Mouse (Mus musculus): Measurements from ENCODE around the gene AC129217.1. TPM values are rescaled to one million over a fixed set of nuclear protein-coding genes. Genes with fewer than 3 reads are reported as not detected.
"Not testable (repeated sequence)": the region's sequence is repeated elsewhere in the genome, so short reads cannot be mapped to it uniquely, and the experiment has no call there.

The AC129217.1 gene
- total RNA-seq, 2 experiments from 2014 or later = 3.4 TPM; not detected in 1

DNA sequence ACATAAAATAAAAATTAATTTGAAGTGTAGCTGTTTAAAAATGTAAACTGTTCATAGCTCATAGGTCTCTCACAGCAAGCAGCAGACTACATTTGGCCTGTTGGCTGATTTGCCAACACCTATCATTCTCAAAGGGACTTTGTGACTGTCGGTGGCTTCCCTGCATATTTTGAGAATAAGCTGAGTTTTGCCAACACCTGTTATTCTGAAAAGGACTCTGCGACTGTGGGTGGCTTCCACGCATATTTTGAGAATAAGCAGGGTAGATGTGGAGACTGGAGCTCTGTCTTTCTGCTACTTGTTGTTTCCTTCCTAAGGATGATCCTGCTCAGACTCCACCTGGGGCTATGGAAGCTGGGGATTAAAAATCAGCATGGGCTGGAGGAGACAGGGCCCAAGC, 23.5 kb downstream of the AC129217.1 start:
- H3K27ac ChIP-seq = no peak overlapping the region
- DNase-seq (ENCODE audit: low spot score in 2 of 2) = no peak
- no peak for TF ChIP-seq CTCF (conservative IDR thresholded peaks at IDR 0.05)

DNA sequence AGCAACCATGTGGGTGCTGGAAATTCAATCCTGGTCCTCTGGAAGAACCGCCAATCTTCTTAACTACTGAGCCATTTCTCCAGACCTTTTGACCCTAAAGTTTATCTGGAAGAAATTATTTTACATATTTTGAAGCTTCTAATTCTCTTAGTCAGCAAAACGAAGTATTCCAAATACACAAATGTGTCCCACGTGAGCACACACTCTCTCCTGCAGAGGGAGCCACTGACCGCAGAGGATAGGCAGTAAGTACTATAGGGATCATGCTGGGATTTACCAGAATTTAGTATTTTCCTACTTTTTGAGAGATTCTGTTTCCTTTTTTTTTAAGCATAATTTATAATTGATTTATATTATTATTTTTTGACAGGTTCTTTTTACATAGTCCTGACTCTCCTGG, 28.1 kb downstream of the AC129217.1 start:
- peak in 1 of 2 experiments; percentile 47 for DNase-seq (ENCODE audit: low spot score in 2 of 2)
- peak; percentile 85 for TF ChIP-seq CTCF (conservative IDR thresholded peaks at IDR 0.05)
- Histone ChIP-seq H3K27ac (no peak overlapping the region), H3K4me3 (no peak overlapping the region)

More for the DNA sequence above, 23.5 kb downstream of the AC129217.1 start:
- no peak overlapping the region for H3K4me3 ChIP-seq

DNA sequence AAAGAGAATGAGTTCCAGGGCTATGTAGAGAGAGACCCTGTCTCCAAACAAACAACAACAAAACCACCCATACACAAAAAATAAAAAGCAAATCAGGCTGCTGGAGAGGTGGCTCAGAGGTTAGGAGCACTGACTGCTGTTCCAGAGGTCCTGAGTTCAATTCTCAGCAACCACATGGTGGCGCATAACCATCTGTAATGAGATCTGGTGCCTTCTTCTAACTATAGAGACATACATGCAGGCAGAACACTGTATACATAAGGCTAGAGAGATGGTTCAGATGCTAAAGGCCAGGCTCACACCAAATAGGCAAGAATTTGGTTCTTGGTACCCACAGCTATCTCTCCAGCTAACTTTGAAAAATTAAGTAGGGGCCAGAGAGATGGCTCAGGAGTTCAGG, 29.4 kb downstream of the AC129217.1 start:
- Histone ChIP-seq H3K4me3 (no peak overlapping the region), H3K27ac (no peak overlapping the region)
- peak; percentile 64 for TF ChIP-seq CTCF (conservative IDR thresholded peaks at IDR 0.05)
- no peak for DNase-seq (ENCODE audit: low spot score in 2 of 2)

DNA sequence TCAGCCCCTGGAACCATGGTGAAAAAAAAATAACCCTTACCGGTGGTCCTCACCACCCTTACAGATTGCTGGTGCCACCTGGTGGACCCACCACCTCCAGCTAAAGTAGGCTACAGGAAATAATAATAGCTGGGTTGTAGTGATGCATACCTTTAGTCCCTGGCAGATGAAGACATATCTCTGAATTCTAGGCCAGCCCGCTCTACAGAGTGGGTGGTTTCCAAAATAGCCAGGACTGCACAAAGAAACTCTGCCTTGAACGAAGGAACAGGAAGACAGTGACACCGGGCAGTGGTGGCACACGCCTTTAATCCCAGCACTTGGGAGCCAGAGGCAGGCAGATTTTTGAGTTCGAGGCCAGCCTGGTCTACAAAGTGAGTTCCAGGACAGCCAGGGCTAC, 34.7 kb downstream of the AC129217.1 start:
- no peak overlapping the region for H3K4me3 ChIP-seq
- no peak for DNase-seq (ENCODE audit: low spot score in 2 of 2)
- no peak for TF ChIP-seq CTCF (conservative IDR thresholded peaks at IDR 0.05)
- no peak overlapping the region for H3K27ac ChIP-seq

DNA sequence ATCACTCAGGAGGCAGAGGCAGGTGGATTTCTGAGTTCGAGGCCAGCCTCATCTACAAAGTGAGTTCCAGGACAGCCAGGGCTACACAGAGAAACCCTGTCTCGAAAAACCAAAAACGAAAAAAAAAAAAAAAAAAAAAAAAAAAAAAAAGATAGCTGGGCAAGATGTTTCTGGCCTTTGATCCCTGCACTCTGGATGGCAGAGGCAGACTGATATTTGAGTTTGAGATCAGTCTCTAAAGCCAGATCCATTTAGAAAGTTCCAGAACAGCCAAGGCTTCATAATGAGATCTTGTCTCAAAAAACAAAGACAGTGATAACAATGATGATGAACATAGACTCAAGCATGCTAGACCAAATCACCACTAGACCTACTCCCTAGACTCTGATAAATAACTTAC, 40.8 kb downstream of the AC129217.1 start:
- peak overlapping the region; percentile 94; the same call in 1 of the 2 replicates for H3K27ac ChIP-seq
- not testable (repeated sequence) for DNase-seq (ENCODE audit: low spot score in 2 of 2); H3K4me3 ChIP-seq

DNA sequence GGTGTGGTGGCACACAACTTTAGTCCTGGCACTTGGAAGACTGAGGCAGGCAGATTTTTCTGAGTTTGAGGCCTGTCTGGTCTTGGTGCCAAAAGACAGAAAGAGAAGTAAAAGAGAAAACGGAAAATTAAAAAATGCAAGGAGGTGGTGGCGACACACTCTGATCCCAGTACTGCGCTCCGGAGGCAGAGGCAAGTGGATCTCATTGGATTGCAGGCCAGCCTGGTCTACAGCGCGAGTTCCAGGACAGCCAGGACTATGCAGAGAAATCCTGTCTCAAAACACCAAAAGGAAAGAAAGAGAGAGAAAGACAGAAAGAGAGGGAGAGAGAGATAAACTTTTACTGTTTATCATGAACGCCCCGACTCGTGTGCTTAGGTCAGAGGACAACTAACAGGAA, 41.3 kb downstream of the AC129217.1 start:
- DNase-seq (ENCODE audit: low spot score in 2 of 2) = no peak
- H3K4me3 ChIP-seq = peak overlapping the region; percentile 99
- TF ChIP-seq CTCF (conservative IDR thresholded peaks at IDR 0.05) = no peak
- H3K27ac ChIP-seq = peak overlapping the region; percentile 94

DNA sequence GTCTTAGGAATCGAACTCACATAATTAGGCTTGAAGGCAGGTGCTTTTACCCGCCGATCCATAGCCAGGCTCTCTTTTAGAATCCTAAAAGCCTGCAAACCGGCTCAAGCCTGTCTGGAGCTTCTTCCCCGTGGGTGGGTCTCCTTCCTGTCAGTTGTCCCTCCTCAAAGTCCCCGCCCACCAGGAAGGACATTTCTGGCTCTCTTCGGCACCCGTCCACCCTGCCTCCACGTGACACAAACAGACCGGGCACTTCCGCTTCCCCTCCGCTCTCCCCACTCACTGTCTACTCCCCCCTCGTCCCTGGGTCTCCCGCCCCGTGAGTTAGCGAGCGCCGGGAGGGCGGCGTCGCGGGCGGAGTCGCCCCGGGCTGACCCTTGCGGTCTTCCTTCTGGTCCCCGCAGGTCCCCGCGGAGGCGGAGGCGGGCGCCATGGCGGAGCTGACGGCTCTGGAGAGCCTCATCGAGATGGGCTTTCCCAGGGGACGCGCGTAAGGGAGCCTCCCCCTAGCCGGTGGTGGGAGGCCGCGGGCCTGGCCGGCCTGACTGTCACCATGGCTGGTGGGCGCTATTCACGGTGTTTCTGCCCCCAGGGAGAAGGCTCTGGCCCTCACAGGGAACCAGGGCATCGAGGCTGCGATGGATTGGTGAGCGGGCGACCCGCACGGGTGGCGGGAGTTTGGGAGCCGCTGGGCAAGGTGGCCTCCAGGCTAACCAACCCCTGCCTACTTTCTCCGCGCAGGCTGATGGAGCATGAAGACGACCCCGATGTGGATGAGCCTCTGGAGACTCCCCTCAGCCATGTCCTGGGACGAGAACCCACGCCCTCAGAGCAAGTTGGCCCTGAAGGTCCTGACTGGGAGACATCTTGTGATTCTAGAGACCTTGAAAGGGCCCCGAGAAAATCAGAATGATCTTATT, 42.0 kb downstream of the AC129217.1 start, which contains the start of gene Ubxn1:
Gene Ubxn1, plus strand, starts transcription at position 230 of the 920 bp plus-strand sequence.
- TF ChIP-seq CTCF (conservative IDR thresholded peaks at IDR 0.05) = no peak
- H3K4me3 ChIP-seq = peak within 1 kb of the TSS; percentile 99
- H3K27ac ChIP-seq = peak within 1 kb of the TSS; percentile 94
- DNase-seq (ENCODE audit: low spot score in 2 of 2) = peak; percentile 99

DNA sequence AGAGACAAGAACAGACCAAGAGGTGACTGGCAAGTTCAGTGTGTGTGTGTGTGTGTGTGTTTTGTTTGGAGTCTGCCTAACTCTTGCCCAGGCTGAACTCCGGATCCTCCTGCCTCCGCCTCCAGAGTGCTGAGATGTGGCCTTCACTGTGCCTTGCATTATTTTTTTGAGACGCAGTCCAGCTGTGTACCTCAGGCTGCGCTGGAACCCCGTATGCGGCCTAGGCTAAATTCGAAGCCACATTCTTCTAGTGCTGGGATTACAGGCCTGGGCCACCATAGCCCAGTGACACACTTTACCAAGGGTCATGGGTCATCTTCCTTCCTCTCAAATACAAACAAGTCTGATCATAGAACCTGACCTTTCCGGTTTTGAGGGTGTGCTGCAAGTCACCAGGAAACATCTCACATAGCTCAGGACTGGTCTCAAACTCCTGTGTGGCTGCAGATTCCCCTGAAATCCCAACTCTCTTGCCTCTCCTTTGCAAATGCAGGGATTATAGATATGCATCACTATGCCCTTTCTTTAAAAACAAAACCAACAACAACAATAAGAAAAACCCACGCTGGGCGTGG, 42.8 kb downstream of the AC129217.1 start:
- no peak for DNase-seq (ENCODE audit: low spot score in 2 of 2)
- no peak for TF ChIP-seq CTCF (conservative IDR thresholded peaks at IDR 0.05)
- peak overlapping the region; percentile 99 for H3K4me3 ChIP-seq
- no peak overlapping the region for H3K27ac ChIP-seq

DNA sequence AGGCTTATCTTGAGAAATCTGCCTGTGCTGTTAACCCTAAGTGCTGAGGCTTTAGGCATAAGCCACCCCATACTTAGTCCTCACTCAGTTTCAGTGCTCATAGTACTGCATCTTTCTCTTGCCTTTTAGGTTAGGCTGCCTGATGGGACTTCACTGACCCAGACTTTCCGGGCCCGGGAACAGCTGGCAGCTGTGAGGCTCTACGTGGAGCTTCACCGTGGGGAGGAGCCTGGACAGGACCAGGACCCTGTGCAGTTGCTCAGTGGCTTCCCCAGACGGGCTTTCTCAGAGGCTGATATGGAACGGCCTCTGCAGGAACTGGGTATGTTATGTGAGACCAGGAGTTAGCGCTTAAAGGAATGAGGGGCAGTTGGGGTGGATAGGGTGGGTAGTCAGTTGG, 45.5 kb downstream of the AC129217.1 start:
- no peak for TF ChIP-seq CTCF (conservative IDR thresholded peaks at IDR 0.05)
- H3K4me3 ChIP-seq = no peak overlapping the region
- DNase-seq (ENCODE audit: low spot score in 2 of 2) = no peak
- no peak overlapping the region for H3K27ac ChIP-seq

DNA sequence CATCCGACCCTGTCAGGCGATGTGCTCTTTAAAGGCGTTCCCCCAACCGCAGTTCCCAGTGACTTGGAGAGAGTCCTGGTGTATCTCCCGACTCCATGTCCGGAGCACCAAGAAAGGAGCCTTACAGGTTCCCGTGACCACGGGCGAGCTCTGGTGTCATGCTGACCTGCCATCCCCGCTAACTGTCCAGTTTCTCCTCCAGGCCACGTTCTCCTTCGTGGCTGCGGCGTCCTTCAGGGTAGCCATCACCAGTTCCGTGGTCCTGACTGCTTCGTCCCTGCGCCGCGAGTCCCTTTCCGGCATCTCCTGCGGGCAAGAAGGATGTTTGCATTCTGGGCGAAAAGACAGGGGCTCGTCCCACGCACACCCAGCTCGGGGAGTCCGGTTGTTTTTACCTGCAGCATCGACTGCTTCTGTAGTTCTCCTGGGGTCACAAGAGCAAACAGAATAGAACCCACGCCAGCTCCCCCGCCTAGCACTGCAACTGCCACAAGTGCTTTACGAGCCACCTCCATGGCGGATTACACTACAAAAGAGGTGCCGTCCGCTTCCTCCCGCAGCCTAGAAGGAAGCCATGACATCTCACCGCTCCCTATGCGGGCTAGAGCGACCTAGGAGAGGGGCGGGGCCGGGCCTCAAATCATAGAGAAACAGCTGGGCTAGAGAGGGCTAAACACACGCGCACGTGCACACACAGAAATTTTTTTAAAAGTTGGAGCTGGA, 50.9 kb downstream of the AC129217.1 start, which contains the start of gene Uqcc3:
Gene Uqcc3, minus strand, starts transcription at position 613 of the 723 bp plus-strand sequence.
- Histone ChIP-seq H3K27ac (peak within 1 kb of the TSS; percentile 91), H3K4me3 (peak within 1 kb of the TSS; percentile 93)
- peak; percentile 88 to 89 for DNase-seq (ENCODE audit: low spot score in 2 of 2)
- no peak for TF ChIP-seq CTCF (conservative IDR thresholded peaks at IDR 0.05)

DNA sequence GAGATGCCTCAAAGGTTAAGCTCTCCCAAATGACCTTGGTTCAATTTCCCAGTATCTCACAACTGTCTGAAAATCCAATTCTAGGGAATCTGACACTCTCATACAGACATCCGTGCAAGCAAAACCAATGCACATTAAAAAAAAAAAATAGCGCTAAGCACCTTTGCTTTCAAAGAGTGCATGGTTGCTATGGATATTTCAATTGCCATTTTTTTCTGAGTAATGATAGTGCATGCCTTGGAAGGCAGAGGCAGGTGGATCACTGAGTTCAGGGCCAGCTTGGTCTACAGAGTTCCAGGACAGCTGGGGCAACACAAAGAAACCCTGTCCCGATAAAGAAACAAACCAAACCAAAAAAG, 51.4 kb downstream of the AC129217.1 start:
- no peak for TF ChIP-seq CTCF (conservative IDR thresholded peaks at IDR 0.05)
- peak overlapping the region; percentile 91 for H3K27ac ChIP-seq

DNA sequence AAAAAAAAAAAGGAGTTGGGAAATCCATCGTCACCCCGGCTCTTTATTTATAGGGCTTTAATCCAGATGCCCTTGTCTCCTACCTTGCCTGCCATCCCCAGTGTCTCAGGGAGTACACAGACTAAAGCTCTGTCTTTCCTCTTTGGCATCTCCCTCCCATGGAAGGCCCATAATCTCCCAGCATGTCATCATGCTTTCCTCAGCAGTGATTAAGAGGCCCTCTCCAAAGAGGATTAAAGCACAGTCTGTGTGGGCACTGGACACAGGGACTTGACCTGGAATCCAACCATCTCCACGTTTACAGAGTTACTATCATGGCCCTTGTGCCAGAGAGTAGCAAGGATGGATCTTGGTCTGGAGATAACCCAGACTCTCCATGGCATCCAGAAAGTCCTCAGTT, 54.0 kb downstream of the AC129217.1 start, which contains the start of the genes Lbhd1 and Gm49403:
Gene Lbhd1, plus strand, starts transcription at position 117 of the 400 bp plus-strand sequence.
Gene Gm49403, plus strand, starts transcription at position 315 of the 400 bp plus-strand sequence.
- Histone ChIP-seq H3K27ac (no peak within 1 kb of the TSS), H3K4me3 (no peak within 1 kb of the TSS)
- no peak for TF ChIP-seq CTCF (conservative IDR thresholded peaks at IDR 0.05)
- DNase-seq (ENCODE audit: low spot score in 2 of 2) = no peak

More for the DNA sequence above, 51.4 kb downstream of the AC129217.1 start:
- no peak for DNase-seq (ENCODE audit: low spot score in 2 of 2)
- peak overlapping the region; percentile 93 for H3K4me3 ChIP-seq

Data from layer of hippocampus, adult 2 months (tissue).